Mouse (Mus musculus): ENCODE results near the gene Creb3l1.
A peak's percentile ranks its signal among the peaks of the same experiment; 100 is the strongest.

Gene Creb3l1

DNA sequence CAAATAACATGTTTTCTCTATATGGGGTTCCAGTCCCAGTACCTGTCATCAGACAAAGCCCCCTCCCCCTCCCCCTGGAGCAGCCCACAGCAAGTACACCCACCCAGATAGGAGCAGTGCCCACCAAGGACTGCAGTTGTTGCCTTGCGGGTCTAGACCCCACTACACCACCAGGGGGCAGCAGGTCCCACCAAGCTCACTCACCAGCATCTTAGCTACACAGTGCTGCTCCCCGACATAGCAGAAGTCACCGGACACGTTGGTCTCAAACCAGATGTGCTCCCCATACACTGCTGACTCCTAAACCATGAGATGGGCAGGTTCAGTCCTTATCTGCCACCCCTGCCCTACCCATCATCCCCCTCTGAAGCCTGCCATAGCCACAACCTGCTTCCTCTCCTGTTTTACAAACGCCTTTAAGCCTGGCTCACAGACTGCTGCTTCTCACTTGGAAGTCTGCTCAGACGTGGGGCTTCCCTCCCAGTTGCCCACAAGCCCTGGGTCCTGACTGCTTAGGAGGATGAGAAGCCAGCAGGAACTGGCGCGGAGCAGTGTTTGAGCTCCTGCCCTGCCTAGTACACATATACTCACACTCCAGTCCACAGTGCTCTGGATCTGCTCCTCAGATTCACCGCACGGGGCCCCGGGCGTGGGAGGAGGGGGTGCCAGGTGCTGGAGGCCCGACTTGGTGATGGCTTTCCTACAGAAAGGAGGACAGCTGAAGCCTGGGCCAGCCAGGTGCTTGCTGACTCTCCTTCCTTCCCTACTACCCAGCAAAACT, 79.9 kb downstream of the Creb3l1 start:
- peak; percentile 63 to 75 for DNase-seq (ENCODE audit: low spot score in 2 of 2)

DNA sequence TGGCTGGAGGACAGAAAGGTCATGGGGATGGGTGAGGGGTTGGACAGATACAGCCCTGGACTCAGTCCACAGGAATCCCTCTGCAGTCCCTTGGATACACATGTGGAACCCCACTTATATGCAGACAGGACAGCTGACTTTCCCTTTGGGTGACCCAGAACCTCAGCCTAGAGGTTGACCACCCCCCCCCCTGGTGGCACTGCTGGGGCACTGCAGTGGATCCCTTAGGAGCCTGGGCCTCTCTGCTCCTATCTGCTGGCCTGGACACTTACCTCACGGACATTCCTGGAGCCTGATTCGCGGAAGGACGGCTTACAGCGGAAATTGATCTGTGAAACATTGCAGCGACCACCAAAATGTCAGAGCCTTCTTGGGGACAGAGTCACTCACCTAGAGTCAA, 81.9 kb downstream of the Creb3l1 start:
- no peak for DNase-seq (ENCODE audit: low spot score in 2 of 2)

DNA sequence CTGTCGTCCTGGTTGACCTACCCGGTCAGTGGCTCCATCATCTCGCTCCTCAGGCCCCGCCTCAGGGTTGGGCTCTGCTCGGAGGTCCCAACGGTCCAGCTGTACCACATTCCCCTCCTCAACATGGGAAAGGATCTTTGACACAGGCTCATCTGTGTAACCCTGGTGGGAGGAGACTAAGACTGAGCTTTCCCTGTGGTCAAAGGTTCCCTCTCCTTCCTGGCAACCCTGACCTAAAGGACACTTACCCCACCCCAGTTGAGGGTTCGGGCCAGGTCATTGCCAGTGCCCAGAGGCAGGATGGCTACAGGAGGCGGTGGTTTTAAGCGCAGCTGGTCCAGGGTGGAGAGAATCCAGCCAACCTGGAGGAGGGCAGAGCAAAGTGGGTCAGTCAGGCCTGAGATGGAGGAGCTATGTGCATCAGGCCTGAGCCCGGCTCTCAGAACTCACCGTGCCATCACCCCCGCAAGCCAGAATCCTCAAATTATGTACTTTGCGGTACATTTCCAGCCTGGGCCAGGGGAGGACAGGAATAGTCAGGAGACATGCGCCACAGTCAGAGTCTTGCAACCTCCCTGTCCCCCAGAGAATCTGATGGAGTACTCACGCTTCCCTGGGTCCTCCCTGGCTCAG, 84.9 kb downstream of the Creb3l1 start:
- no peak for DNase-seq (ENCODE audit: low spot score in 2 of 2)

DNA sequence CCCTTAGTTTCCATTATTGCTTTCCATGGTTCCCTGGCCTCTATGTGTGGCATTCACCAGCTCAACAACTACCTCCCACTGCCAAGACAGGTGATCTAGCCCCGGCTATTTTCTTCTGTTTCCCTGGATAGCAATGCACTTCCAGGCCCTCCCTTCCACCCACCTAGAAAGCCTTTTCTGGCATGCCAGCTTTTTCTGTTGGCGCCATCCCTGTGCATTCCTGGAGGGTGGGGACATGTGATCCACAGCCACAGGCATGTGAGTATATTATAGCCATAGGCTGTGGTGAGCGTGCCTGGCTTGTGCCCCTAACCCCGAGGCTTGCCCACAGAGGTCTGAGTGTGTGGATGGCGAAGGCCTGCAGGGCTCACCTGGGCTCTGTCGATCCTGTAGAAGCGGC, 88.1 kb downstream of the Creb3l1 start:
- no peak for DNase-seq (ENCODE audit: low spot score in 2 of 2)

DNA sequence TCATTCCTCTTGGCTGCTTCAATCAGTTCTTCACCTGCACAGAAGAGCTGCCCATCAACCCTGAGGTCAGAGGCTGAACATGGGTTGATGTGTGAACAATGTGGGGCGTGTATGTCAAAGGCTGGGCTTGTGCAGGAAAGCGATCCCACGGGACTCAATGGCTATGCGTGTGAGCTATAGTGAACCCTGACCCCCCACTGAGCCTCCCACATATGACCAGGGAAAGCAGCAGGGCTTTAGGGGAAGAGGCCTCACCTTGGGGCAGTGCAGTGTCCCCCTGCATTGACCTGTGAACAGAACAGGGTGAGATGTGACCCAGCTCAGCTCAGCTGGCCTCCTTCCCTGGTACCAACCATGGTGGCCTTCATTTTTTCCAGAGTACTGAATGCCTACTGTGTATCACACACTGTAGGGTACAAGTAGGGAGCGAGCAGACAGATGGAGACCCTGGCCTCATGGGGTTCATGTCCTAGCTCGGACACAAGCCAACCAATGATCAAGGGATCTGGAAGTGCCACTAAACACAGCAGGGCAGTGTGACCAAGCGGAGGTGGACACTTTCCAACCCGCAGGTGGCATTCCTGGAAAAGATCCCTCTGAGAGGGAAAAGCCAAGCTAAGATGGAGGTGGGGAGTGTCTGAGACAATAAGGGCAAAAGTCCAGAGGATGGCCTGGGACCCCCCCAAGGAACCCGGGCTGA, 89.3 kb downstream of the Creb3l1 start:
- no peak for DNase-seq (ENCODE audit: low spot score in 2 of 2)

DNA sequence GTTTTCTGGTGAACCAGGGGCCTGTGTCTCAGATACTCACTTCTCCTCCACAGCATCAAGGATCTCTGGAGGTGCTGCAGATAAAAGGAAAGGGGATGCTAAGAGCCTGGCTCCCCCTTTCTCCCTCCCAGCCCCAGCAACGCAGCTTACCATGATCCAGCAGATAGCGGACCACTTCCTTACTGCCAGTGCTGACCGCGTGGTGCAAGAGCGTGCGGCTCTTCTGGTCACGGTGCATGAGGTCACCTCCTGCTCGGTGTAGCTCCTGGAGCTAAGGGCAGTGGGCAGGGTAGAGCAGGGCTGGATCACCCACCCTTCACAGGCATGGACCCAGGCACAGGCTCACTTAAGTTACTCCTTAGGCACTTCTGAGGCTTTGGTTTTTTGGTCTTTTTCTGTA, 90.3 kb downstream of the Creb3l1 start:
- DNase-seq (ENCODE audit: low spot score in 2 of 2): no peak

DNA sequence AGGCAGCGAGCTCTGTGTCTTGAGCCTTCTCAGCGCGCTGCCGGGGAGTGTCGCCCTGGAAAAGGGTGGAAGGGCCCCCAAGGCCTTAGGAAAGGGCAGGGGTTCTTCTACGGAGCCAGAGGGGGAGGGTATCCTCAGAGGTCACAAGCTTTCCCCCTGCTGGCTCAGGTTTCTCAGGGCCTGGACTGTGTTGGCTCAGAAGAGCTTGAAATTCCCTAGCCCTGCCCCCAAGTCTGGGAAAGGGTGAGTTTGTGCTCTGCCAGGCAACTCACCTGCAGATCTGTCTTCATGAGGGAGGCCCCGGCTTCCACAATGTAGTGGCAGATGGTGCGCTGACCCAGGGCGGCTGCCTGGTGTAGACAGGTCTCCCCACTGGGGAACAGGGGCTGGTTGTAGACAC, 90.8 kb downstream of the Creb3l1 start:
- DNase-seq (ENCODE audit: low spot score in 2 of 2): no peak

DNA sequence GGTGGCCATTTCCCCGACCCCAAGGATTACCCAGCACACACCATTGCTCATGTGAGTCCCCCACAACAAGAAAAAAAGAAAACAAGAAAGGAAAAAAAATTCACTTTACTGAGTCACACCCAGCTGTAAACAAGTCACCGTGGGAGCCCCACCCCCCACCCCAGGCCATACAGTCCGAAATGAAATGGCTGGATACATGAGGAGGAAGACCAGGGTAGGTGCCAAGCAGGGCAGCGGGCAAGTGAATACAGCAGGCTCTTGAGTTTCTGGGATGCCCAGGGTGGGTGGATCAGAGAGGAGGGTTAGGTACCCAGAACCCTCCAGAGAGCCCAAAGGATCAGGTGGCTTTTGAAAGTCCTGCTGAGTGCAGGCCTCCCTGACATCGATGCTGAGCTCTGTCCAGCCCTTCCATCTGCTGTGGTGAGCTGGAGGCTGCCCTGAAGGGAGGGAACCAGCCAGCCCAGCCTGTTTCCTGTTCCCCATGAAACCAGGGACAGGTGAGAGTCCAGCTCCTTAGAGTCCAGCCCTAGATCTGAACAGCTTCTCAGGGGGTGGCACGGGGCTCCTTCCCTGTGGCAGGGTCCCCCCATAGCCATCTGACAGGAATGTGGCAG, 91.5 kb downstream of the Creb3l1 start:
- DNase-seq (ENCODE audit: low spot score in 2 of 2): no peak

All from spleen, postnatal 14 days (tissue).